Mouse (Mus musculus) cerebellum, adult 9-10 months (tissue): ENCODE measurements around the gene Gpn3.

Source experiments
- DNase-seq: peaks from one replicate; pipeline ENCODE4 v3.0.0; 2022

Gpn3 gene

GRCm38 (mm10) chr5:122423083-122423482 lies 51.4 kb downstream of the Gpn3 start:
- no peak for DNase-seq

GRCm38 (mm10) chr5:122425550-122425949 lies 53.9 kb downstream of the Gpn3 start:
- no peak for DNase-seq

- no peak for DNase-seq
Measured at GRCm38 (mm10) chr5:122430036-122430775, 58.5 kb downstream of the Gpn3 start.

- no peak for DNase-seq
Measured at GRCm38 (mm10) chr5:122431221-122431620, 59.5 kb downstream of the Gpn3 start.
